Mouse (Mus musculus) megakaryocyte-erythroid progenitor cell, adult 5-6 weeks (primary cell): Measurements from ENCODE around the gene Gga3. TPM values are rescaled to one million over a fixed set of nuclear protein-coding genes. Genes with fewer than 3 reads are reported as not detected.

Experiments used
- total RNA-seq, 2 experiments: library from RNA; stranded (forward) in 1 of 2; stranded (reverse) in 1 of 2; fragments of 200-1000, 215-1000 nt in 1 of 2; fragments of >200 nt in 1 of 2; fragmentation: Nextera tagmentation in 1 of 2; gene quantifications; 2 replicates each; pipeline ENCODE4 v1.2.3; 2014 to 2017

Gene Gga3
- total RNA-seq, 2 experiments from 2014 or later = 21.6 to 69.9 TPM

Other genes starting within 250 kb of the Gga3 start
- 0.17 TPM in 1 of 2 replicates, not detected in the other for gene Hid1, start 236.3 kb downstream of the Gga3 start, total RNA-seq (2014; fragmentation: Nextera tagmentation)
- gene Hid1, start 236.3 kb downstream of the Gga3 start, total RNA-seq (2017) = not detected in 2 replicates
- not detected in 2 replicates for gene Cdr2l, start 222.1 kb downstream of the Gga3 start, total RNA-seq (2014; fragmentation: Nextera tagmentation)
- 0.38 TPM in 1 of 2 replicates, not detected in the other for gene Cdr2l, start 222.1 kb downstream of the Gga3 start, total RNA-seq (2017)
- gene Mrpl58, start 200.3 kb downstream of the Gga3 start, total RNA-seq (2014; fragmentation: Nextera tagmentation) = 81.8 and 92.4 TPM in 2 replicates
- gene Mrpl58, start 200.3 kb downstream of the Gga3 start, total RNA-seq (2017) = 56.9 and 64.4 TPM in 2 replicates
- gene Atp5h, start 184.1 kb downstream of the Gga3 start, total RNA-seq (2014; fragmentation: Nextera tagmentation) = 864 and 908 TPM in 2 replicates
- 793 and 990 TPM in 2 replicates for gene Atp5h, start 184.1 kb downstream of the Gga3 start, total RNA-seq (2017)
- 17.4 and 18.4 TPM in 2 replicates for gene Kctd2, start 183.9 kb downstream of the Gga3 start, total RNA-seq (2014; fragmentation: Nextera tagmentation)
- 10.9 and 13.0 TPM in 2 replicates for gene Kctd2, start 183.9 kb downstream of the Gga3 start, total RNA-seq (2017)
- not detected in 2 replicates for gene Trim80, start 163.5 kb downstream of the Gga3 start, total RNA-seq (2014; fragmentation: Nextera tagmentation)
- not detected in 2 replicates for gene Trim80, start 163.5 kb downstream of the Gga3 start, total RNA-seq (2017)
- gene Slc16a5, start 141.6 kb downstream of the Gga3 start, total RNA-seq (2014; fragmentation: Nextera tagmentation) = not detected in 2 replicates
- gene Slc16a5, start 141.6 kb downstream of the Gga3 start, total RNA-seq (2017) = not detected in 2 replicates
- gene Armc7, start 128.4 kb downstream of the Gga3 start, total RNA-seq (2014; fragmentation: Nextera tagmentation) = 4.2 and 10.1 TPM in 2 replicates
- 8.3 and 8.7 TPM in 2 replicates for gene Armc7, start 128.4 kb downstream of the Gga3 start, total RNA-seq (2017)
- 81.6 and 117 TPM in 2 replicates for gene Nt5c, start 112.2 kb downstream of the Gga3 start, total RNA-seq (2014; fragmentation: Nextera tagmentation)
- gene Nt5c, start 112.2 kb downstream of the Gga3 start, total RNA-seq (2017) = 79.8 and 101 TPM in 2 replicates
- gene Jpt1, start 89.7 kb downstream of the Gga3 start, total RNA-seq (2014; fragmentation: Nextera tagmentation) = 167 and 191 TPM in 2 replicates
- gene Jpt1, start 89.7 kb downstream of the Gga3 start, total RNA-seq (2017) = 122 and 142 TPM in 2 replicates
- gene Sumo2, start 67.8 kb downstream of the Gga3 start, total RNA-seq (2014; fragmentation: Nextera tagmentation) = 541 and 596 TPM in 2 replicates
- gene Sumo2, start 67.8 kb downstream of the Gga3 start, total RNA-seq (2017) = 518 and 674 TPM in 2 replicates
- 256 and 306 TPM in 2 replicates for gene Nup85, start 39.6 kb downstream of the Gga3 start, total RNA-seq (2014; fragmentation: Nextera tagmentation)
- gene Nup85, start 39.6 kb downstream of the Gga3 start, total RNA-seq (2017) = 179 and 228 TPM in 2 replicates
- gene Mrps7, start 126 bp downstream of the Gga3 start, total RNA-seq (2014; fragmentation: Nextera tagmentation) = 55.7 and 76.8 TPM in 2 replicates
- gene Mrps7, start 126 bp downstream of the Gga3 start, total RNA-seq (2017) = 40.5 and 67.1 TPM in 2 replicates
- gene Mif4gd, start 8.9 kb upstream of the Gga3 start, total RNA-seq (2014; fragmentation: Nextera tagmentation) = 54.6 and 55.4 TPM in 2 replicates
- 29.3 and 45.4 TPM in 2 replicates for gene Mif4gd, start 8.9 kb upstream of the Gga3 start, total RNA-seq (2017)
- 20.5 and 32.1 TPM in 2 replicates for gene Slc25a19, start 24.2 kb upstream of the Gga3 start, total RNA-seq (2014; fragmentation: Nextera tagmentation)
- 14.2 and 19.6 TPM in 2 replicates for gene Slc25a19, start 24.2 kb upstream of the Gga3 start, total RNA-seq (2017)
- gene Grb2, start 104.5 kb upstream of the Gga3 start, total RNA-seq (2014; fragmentation: Nextera tagmentation) = 70.1 and 74.4 TPM in 2 replicates
- gene Grb2, start 104.5 kb upstream of the Gga3 start, total RNA-seq (2017) = 40.7 and 73.1 TPM in 2 replicates
- 29.0 and 44.6 TPM in 2 replicates for gene Tmem94, start 161.4 kb upstream of the Gga3 start, total RNA-seq (2014; fragmentation: Nextera tagmentation)
- gene Tmem94, start 161.4 kb upstream of the Gga3 start, total RNA-seq (2017) = 15.1 and 31.5 TPM in 2 replicates
- gene Caskin2, start 209.6 kb upstream of the Gga3 start, total RNA-seq (2014; fragmentation: Nextera tagmentation) = 9.5 and 9.8 TPM in 2 replicates
- 1.4 and 3.7 TPM in 2 replicates for gene Caskin2, start 209.6 kb upstream of the Gga3 start, total RNA-seq (2017)
- gene Tsen54, start 210.7 kb upstream of the Gga3 start, total RNA-seq (2014; fragmentation: Nextera tagmentation) = 20.4 and 32.6 TPM in 2 replicates
- gene Tsen54, start 210.7 kb upstream of the Gga3 start, total RNA-seq (2017) = 16.8 and 17.1 TPM in 2 replicates
- gene Llgl2, start 220.0 kb upstream of the Gga3 start, total RNA-seq (2014; fragmentation: Nextera tagmentation) = 8.9 and 12.7 TPM in 2 replicates
- 4.0 and 8.0 TPM in 2 replicates for gene Llgl2, start 220.0 kb upstream of the Gga3 start, total RNA-seq (2017)